Mouse (Mus musculus) urinary bladder, postnatal 14 days (tissue): ENCODE results near the gene Hspbp1.

Source experiments
- DNase-seq: peaks from one replicate; pipeline ENCODE4 v3.0.0; 2021; ENCODE audit warnings: low spot score

Gene Hspbp1

DNA sequence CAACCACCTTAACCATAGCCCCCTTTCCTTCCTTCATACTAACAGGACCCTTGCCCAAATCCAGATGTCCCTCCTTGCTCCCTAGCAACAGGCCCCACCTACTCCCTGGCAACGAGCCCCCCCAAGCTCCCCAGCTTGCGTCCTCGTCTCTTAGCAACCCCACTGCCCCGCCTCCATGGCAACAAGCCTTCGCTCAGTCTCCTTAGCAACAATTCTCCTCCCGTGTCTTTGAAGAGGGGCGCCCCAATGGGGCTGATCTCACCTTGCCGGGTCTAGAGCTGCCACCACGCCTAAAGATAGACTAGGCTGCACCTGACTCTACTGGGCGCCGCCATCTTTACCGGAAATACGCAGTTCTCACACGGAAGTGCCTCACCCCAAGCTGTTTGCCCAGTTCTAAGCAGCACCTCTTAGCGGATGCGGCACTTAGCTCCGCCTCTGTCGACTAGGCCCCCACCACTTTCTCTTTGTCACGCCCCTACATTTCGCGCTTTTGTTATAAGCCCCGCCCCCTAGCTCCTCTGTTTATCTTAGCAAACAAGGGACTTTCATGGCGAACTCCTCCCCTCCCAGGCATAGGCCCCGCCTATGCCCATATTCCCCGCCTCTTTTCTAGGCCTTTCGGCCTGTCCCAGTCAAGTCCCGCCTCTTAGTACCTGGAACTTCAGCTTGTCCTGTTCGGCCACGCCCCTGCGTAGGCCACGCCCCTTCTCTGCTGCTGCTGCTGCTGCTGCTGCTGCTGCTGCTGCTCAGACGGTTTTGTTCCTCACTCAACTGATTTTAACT, at the start of gene Hspbp1:
Hspbp1 (minus strand) TSS at position 437 of the 786 bp plus-strand sequence.
- DNase-seq, result peak; percentile 94

DNA sequence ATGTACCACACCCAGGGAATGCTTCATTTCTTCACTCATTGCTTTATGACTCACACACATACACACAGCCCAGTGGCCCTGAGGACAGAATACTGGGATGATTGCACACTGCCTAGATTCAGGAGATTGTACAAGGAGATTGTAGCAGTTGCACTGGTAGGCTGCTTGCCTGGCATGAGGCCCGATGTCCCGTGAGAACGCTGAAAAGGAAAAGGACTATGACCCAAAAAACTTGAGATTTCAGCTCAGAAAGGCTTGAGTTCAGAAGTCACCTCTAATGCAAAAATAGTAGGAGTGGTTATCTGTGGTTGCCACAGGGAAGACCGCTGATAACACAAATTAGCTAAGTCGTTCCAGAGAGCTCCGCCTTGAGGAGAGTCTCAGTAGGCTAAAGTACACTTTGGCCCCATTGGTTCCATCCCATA, 48.1 kb upstream of the Hspbp1 start:
- DNase-seq, result no peak

DNA sequence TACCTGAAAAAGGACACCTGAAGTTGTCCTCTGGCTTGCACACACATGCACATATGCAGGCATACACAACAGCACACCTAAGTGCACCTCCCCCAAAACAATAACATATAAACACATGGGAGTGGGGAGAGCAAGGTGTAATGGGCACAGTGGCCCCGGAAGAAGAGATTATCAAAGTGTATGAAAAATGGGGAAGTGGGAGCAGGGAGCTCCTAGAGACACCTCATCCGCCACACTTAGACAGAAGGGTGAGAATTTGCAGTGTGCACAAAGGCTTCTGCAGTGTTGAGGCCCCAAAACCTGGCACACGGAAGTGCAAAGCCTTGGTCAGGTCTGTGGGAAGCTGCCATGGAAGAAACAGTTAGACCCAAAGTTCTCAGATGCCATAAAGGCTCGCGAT, 46.2 kb upstream of the Hspbp1 start:
- DNase-seq, result no peak

DNA sequence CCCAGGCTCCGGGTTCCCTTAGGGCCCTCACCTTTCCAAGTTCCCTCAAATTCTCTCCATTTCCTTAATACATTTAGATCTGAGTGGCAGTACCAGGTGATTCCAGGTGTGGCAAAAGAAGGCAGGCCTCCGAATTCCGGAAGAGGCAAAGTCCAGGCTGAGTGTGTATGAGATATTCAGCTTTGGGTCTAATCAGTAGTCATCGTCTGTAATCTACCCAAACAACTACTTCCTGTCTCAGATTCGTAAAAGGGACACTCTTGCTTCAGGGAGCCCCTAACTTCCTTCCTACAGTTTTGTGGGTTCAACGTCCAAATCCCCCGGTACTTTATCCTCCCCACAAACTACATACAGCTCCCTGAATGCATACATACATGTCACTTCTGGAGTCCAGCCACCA, 40.3 kb upstream of the Hspbp1 start, which contains the start of gene Tmem150b:
Tmem150b (minus strand) TSS at position 81 of the 400 bp plus-strand sequence.
- no peak for DNase-seq

DNA sequence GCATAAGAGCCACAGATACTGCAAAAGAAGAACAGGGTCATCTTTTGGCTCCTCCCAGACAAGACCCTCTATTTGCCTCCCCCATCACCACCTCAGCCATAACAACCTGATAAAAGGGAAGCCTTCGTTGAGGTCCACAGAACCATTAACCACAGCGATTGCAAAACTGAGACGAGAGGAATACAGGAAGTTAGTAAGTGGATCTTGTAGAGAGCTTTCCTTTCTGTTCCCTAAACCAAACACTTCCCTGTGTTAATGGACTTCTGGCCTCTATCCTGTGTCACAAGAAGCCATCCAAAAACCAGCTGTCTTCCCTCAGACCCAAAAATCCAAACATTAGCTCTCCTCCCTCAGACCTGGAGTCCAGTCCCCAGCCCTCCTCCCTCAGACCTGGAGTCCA, 39.5 kb upstream of the Hspbp1 start:
- DNase-seq, result no peak

DNA sequence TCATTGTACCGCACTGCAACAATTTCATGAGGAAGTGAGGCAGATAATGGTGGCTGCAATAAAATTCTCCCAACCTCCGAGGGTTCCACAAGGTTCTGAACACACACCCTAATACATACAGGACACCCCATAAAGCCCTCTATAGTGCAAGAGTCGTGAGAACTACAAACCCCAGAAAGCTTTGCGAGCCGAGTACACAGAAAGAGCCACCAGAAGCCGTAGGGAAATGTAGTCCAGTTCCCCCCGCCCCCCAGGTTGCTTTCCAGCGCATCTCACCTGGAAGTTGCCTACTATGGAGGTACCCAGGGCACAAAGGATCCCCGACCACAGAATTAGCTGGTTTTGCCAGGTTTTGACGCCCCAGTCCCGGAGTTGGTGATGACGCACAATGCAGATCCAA, 38.6 kb upstream of the Hspbp1 start:
- no peak for DNase-seq

DNA sequence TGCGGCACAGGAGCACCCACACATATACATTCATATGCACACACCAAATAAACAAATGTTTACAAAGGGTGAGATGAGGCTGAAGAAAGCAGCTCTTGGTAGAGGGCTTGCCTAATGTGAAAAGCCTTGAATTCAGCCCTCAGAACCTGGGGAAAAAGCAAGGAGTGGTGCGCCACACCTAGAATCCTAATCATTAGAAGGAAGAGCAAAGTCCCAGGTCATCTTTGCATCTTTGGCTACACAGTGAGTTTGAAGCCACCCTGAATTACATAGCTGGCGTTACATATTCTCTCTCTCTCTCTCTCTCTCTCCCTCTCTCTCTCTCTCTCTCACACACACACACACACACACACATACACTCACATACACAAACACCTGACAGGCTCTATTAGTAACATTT, 34.4 kb upstream of the Hspbp1 start:
- no peak for DNase-seq

DNA sequence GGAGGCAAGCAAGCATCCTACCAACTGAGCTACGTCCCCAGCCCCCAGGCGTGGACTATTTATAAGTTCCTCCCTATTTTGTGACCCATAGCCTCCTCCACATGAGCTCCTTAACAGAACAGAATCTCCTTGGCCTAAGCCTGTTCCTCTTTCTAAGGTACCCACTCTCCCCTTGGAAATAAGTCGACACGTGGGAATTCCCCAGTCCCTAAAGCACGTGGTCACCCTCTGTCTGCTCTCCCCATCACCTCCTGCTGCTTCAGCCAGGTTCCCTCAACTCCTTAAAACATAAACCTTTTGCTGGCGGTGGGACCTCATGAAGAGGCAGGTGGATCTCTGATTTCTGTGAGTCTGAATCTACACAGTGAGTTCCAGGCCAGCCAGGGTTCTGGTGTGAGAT, 32.1 kb upstream of the Hspbp1 start:
- DNase-seq, result no peak

DNA sequence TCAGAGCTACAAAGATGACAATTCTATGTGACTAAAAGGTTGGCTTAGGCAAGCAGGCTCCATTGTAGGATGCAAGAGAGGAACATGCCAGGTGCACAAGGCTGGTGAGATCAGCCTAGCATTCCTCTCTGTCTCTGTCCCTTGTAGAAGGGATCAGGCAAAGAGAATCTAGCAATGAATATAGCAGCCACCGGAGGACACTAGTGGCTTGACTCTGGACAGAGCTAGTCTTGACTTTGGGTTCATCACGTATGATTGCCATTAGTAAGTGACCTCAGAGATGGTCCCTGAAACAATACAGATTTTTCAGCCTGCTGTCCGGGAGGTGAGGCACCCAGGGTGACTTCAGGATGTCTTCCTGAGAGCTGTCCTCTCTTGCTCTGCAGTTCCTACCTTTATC, 27.7 kb upstream of the Hspbp1 start:
- DNase-seq, result no peak

DNA sequence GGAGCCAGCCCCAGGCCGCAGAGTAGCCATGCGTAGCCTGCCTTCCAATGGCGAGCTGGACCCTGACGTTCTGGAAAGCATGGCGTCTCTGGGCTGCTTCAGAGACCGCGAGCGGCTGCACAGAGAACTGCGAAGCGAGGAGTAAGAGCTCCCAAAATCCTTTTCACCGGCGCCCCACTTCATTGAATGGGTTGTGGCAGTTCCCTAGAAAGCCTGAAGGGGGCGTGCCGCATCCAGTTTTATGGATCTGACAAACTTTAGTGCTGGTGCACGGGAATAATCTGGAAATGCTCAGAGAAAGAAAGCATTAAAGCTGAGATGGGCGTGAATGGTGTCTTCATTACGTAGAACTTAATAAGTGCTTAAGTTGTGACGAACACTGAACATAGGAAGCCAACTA, 20.2 kb upstream of the Hspbp1 start:
- peak; percentile 22 for DNase-seq

DNA sequence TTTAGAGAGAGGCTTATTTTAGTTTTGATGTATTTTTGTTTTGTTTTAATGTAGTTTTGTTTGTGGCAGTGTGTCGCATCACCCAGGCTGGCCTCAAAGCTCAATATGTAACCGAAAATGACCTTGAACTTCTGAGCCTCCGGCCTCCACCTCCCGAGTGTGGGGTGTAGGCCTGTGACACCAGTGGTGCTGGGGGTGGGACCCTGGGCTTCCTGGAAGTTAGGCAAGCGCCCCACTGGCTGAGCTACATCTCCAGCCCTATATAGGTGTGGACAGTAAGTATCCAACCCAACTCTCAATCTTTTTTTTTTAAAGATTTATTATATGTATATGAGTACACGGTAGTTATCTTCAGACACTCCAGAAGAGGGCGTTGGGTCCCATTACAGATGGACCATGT, 18.3 kb upstream of the Hspbp1 start:
- DNase-seq, result no peak

DNA sequence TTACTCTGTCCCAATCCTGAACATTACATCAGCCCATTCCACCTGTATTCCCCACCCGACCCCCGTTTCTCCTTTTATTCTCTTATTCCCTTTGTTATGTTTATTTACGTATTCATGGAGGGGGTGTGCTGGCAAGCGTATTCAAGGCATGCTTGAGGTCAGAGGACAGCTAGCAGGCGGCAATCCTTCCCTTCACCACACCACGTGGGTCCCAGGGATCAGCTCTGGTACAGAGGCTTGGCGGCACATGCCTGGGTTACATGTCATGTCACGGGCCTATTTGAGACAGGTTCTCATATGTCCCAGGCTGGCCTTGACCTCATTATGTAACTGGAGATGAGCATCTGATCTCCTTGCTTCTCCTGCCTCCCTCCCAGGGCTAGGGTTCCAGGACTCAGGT, 17.5 kb upstream of the Hspbp1 start:
- DNase-seq, result no peak

DNA sequence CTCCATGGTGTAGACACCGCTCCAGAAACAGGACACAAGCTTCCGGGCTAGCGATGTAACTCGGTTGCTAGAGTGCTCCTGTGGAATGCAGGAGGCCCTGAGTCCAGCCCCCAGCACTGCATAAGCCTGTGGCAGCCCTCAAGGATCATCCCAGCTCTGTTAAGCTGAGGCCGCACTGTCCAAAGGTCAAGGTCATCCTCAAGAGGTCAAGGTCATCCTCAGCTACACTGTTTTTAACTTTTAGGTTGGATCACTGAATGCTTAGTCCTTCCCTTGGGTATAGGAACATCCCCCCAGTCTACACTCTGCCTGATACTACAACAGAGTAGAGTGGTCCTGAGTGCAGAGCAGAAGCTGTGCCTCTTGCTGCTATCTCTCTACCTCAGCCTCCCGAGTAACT, 8.1 kb upstream of the Hspbp1 start:
- DNase-seq, result no peak

DNA sequence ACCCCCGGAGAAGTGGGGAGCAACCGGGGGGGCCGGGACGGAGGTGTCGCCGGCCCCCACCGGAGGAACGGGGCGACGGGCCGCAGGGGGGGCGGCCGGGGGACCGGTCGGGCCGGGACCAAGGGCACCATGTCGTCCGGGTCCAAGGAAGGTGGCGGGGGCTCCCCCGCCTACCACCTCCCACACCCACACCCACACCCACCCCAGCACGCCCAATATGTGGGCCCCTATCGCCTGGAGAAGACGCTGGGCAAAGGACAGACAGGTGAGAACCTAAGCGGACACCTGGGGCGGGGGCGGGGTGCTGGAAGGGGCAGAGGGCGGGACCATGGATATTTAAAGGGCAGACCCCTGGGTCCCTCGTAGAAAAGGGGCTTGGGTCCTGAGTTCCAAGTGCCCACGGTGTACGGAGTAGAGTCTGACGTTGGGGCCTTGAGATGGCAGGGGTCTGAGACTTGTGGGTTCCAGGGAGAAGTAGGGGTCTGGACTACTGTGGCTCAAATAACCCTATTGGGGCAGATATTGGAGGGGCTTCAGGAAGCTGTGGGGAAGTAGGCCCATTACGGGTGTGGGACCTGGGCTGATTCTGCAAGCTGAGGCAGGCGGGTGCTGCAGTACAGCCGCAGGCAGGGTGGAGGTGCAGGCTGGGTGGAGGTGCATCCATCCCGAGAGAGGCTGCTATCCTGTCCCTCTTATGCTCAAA, 6.2 kb upstream of the Hspbp1 start:
- DNase-seq, result no peak

DNA sequence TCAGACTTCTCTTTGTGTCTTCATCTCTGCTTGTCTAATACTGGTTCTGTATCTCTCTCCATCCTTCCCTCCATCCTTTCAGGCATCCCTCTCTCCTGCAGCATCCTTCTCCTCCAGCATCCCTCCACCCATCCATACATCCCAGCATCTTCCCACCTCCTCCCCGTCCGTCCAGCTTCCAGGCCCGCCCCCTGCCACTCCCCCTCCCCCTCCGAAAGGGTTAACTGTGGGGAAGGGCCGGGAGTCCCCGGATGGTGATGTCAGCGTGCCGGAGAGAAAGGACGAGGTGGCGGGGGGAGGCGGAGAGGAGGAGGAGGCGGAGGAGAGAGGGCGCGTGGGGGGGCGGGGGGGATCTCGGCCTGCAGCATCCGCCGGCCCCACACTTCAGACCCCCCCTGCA, 5.5 kb upstream of the Hspbp1 start, which contains the start of gene Brsk1:
Brsk1 (plus strand) TSS at position 218 of the 400 bp plus-strand sequence.
- peak; percentile 67 for DNase-seq

DNA sequence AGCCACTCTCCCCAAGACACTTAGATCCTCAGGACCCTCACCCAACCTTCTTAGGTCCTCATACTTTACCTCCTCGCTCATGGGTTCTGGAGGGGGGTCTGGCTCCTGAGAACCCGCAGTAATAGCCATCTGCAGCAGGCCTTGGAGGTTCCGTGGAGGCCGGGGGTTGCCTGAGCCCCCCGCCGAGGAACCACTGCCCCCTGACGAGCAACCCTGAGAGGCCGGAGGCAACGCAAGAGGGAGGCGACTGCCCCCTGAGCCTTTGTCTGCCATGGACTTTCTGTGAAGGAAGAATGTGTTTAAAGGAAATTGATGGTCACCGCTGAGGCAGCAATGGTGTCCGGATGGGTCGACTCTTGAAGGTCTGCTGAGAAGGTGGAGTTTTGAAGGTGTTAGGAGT, 665 bp downstream of the Hspbp1 start:
- no peak for DNase-seq

DNA sequence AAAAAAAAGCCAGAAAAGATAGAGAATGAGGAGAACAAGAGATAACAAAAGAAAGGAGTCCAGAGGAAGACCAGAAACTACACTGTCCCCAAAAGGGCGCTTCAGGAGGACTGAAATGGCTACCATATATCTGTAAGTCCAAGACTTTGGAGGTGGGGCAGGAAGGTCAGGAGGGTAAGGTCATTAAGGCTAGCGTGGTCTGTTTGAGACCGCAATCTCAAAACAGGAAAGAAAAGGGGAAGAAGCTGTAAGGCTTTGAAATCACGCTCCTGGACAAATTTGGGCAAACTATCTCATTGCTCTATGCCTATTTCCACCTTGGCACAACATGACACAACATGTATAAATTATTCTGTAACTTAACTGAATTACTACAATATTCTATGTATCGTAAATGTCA, 1.6 kb downstream of the Hspbp1 start:
- no peak for DNase-seq

DNA sequence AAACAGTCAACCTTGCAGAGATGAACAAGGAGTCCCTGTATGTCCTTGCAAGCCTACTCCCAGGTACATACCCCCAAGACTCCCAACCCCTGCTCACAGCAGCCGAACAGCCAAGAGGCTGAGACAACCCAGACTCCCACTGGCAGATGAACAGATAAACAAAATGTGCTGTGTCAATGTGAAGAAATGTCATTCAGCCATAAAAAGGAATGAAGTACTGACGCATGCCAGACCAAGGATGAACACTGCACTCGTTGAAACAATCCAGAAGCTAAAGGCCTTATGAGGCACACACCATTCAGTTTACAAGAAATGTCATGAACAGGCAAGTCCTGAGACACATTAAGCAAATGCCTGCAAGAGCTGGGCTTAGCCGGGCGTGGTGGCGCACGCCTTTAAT, 9.7 kb downstream of the Hspbp1 start:
- DNase-seq, result no peak

DNA sequence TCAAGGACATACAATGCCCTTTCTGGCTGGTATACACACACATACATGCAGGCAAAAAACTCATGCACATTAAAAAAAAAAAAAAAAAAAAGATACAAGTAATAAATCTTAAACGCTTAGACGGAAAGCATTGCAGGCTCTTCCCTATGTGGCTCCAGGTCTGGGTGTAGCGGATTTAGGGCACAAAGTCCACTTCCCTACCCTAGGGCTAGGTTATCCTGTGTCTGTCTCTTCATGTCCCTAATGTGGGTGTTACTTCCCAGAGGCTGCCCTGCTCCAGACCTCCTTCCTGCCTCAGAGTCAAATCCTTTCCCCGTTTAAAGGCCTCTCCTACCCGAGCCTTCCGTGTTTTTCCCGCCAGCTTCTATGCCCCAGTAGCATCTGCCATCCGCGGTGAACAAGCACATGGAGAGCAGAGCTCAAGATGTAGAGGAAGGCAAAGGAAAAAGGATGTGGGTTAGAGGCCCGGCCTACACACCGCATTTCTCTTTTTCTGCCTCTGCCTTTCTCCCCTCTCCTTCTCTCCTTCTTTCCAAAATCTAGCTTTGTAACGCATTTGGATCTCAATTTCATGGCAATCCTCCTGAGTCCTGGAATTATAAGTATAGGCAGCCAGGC, 10.6 kb downstream of the Hspbp1 start:
- DNase-seq, result no peak

DNA sequence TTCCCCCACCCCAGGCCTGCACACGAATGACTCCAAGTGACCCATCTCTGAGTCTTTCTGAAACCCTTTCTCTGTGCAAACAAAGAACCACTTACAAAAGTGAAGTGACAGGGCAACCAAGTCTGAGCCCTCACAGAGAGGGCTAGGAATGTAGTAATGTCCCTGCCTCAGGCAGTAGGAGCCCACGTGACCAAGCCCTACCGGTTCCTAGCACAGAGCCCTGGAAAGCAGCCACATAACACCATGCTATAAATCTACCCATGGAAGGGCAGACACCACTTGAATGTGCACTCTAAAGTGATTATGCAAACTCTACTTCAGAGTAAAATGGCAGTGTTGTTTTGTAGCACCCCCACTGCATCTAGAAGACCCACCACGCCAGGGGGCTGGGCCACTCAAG, 12.9 kb downstream of the Hspbp1 start:
- DNase-seq, result peak; percentile 28

DNA sequence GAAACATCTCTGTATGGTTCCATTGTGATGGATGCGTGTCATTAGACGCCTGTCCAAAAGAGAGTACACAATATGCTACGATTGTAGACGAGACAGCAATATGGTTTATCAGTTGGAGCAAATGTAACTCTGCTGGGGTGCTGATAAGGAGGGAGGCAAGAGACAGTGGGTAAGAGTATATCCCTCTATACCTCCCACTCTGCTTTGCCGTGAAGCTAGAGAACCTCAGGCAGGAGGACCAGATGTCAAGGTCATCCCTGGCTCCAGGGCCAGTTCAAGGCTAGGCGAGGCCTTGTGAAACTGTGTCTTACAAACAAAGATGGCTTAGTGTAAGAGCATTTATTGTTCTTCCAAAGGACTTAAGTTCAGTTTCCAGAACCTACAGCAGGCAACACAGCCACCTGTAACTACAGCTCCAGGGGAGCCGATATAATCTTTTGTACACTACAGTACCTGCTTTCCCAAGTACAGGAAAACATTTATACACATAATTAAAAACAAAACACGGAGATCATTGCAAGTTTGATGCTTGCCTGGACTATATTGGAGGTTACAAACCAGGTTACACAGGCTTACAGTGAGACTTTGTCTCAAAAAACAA, 14.1 kb downstream of the Hspbp1 start:
- DNase-seq, result no peak

DNA sequence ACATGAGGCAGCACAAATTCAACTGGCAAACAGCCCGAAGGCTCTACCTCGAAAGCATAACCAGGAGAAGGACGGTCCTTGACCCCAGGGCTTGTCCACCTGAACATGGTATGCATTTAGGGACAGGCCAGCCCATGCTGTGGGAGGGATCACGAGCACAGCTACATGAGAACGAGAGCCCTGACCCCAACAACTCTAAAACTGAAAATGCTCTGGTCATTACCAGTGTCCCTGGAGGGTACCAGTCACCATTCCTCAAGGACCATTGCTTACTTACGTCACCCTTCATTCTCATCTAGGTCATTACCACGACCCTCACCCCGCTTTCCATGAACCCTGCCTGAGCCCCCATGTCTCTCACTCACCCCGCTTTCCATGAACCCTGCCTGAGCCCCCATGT, 15.7 kb downstream of the Hspbp1 start:
- DNase-seq, result no peak

DNA sequence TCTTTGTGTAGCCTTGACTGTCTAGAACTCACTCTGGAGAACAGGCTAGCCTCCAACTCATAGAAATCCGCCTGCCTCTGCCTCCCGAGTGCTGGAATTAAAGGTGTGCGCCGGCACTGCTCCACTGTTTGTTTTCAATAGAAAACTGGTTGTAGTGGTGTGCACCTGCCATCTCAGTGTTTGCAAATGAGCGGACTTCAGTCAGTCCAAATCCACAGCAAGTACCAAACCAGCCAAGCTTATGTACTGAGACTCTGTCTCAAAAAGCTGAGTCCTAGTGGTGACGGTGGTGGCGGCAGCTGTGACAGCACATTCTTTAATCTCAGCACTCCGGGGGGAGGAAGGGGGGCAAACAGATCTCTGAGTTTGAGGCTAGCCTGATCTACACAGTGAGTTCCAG, 16.4 kb downstream of the Hspbp1 start:
- DNase-seq, result no peak
